ENCODE assay signal across 23 mouse cellular contexts in the genomic region with DNA sequence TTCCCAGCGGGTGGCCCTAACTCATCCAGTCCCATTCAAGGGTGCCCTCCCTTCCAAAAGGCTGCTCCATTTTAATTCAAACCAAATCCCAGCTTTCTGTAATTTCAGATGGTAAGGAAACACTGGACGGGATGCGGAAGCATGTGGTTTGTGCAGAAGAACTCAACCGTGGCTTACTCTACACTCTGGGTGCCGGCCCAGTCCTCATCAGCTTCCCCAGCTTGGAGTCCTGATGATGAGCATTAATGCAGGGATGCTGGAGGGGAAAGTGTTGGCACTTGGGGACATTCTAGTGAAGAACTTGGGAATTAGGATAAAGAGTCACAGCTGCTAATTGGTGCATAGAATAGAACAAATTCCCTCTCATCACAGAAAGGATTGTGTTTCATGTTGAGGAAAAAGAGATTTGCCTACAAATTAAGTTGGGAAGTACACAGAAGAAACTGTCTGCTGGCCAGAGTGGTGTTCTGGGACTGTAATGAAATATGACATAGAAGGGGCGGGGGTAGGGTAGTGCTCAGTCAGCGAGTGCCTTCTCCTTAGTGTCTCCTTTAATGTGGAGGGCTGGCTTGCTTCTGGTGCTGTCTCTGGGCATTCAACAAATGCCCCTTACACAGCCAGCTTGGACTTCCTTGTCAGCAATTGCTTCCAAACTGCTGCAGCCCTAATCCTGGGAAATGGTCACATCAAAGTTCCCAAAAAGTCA.
A peak's percentile ranks its signal among the peaks of the same experiment; 100 is the strongest.
DNase-seq lines count a peak whose midpoint lies in the region; ATAC-seq lines count a peak whose summit lies in the region.
"Had no signal": no experiment of that assay in that cellular context is flagged by ENCODE, and none has a peak within 500 bp of the region (broad histone marks: within the 10 kb centered on the region; RNA-seq: fewer than 3 reads in every experiment).

No protein-coding gene starts in this region.

- no peak overlapping the region for H3K27ac ChIP-seq in embryonic facial prominence, embryonic 11.5 days (replicated peaks; ENCODE audit: low read depth, low read length)
- no peak overlapping the region for H3K27ac ChIP-seq in embryonic facial prominence, embryonic 10.5 days (replicated peaks)
- H3K27ac ChIP-seq in hindbrain, embryonic 13.5 days = no peak overlapping the region
- H3K27ac ChIP-seq in hindbrain, embryonic 16.5 days (ENCODE audit: low read depth, low read length) = no peak overlapping the region
- H3K27ac ChIP-seq: heart, embryonic 10.5 days; hindbrain, embryonic 15.5 days; intestine, embryonic 15.5 days; limb, embryonic 12.5 days; midbrain, embryonic 12.5 days; neural tube, embryonic 15.5 days had no signal

- no peaks in the 10 kb centered on the region for H3K36me3 ChIP-seq in embryonic facial prominence, embryonic 11.5 days (replicated peaks; ENCODE audit: control insufficient read depth, insufficient read depth, low read depth, low read length)
- no peaks in the 10 kb centered on the region for H3K36me3 ChIP-seq in embryonic facial prominence, embryonic 10.5 days (replicated peaks)
- H3K36me3 ChIP-seq in hindbrain, embryonic 13.5 days = no peaks in the 10 kb centered on the region
- no peaks in the 10 kb centered on the region for H3K36me3 ChIP-seq in hindbrain, embryonic 16.5 days (ENCODE audit: control insufficient read depth, insufficient read depth, low read length)
- H3K36me3 ChIP-seq: heart, embryonic 10.5 days; hindbrain, embryonic 15.5 days; intestine, embryonic 15.5 days; limb, embryonic 12.5 days; midbrain, embryonic 12.5 days; neural tube, embryonic 15.5 days had no signal

- 64% methylated on average over 7 of the region's 7 CpGs for WGBS in embryonic facial prominence, embryonic 11.5 days
- 82% methylated on average over 7 of the region's 7 CpGs for WGBS in embryonic facial prominence, embryonic 10.5 days
- WGBS in hindbrain, embryonic 13.5 days = 85% methylated on average over 7 of the region's 7 CpGs
- 79% methylated on average over 7 of the region's 7 CpGs for WGBS in hindbrain, embryonic 16.5 days

- H3K4me1 ChIP-seq in embryonic facial prominence, embryonic 11.5 days (ENCODE audit: control insufficient read depth, insufficient read depth, low read length) = no peaks in the 10 kb centered on the region
- peaks cover 12% of the 10 kb centered on the region for H3K4me1 ChIP-seq in embryonic facial prominence, embryonic 10.5 days
- H3K4me1 ChIP-seq in hindbrain, embryonic 13.5 days (replicated peaks) = no peaks in the 10 kb centered on the region
- no peaks in the 10 kb centered on the region for H3K4me1 ChIP-seq in hindbrain, embryonic 16.5 days (ENCODE audit: control insufficient read depth, insufficient read depth, low read depth, low read length)
- H3K4me1 ChIP-seq: heart, embryonic 10.5 days; hindbrain, embryonic 15.5 days; intestine, embryonic 15.5 days; midbrain, embryonic 12.5 days; neural tube, embryonic 15.5 days had no signal

- no peak overlapping the region for H3K9ac ChIP-seq in embryonic facial prominence, embryonic 11.5 days (replicated peaks; ENCODE audit: low read length)
- no peak overlapping the region for H3K9ac ChIP-seq in hindbrain, embryonic 13.5 days
- H3K9ac ChIP-seq in hindbrain, embryonic 16.5 days (ENCODE audit: low read depth, low read length) = no peak overlapping the region
- H3K9ac ChIP-seq: hindbrain, embryonic 15.5 days; intestine, embryonic 15.5 days; limb, embryonic 12.5 days; midbrain, embryonic 12.5 days; neural tube, embryonic 15.5 days had no signal

- intact Hi-C loops in gastrocnemius, postnatal 36 days (cut with DNase I) = no loop called here

- H3K4me2 ChIP-seq in embryonic facial prominence, embryonic 11.5 days (ENCODE audit: low read depth, low read length) = no peak overlapping the region
- H3K4me2 ChIP-seq in hindbrain, embryonic 13.5 days = no peak overlapping the region
- no peak overlapping the region for H3K4me2 ChIP-seq in hindbrain, embryonic 16.5 days (ENCODE audit: low read length)
- H3K4me2 ChIP-seq: hindbrain, embryonic 15.5 days; intestine, embryonic 15.5 days; limb, embryonic 12.5 days; liver, embryonic 11.5 days; midbrain, embryonic 12.5 days; neural tube, embryonic 15.5 days had no signal

- no peak for ATAC-seq in embryonic facial prominence, embryonic 11.5 days (replicated peaks; ENCODE audit: insufficient number of reproducible peaks, low FRiP score, low TSS enrichment, low read depth)
- peak; percentile 46; the same call in 1 of the 2 replicates for ATAC-seq in hindbrain, embryonic 13.5 days (ENCODE audit: low FRiP score)
- no peak for ATAC-seq in hindbrain, embryonic 16.5 days
- ATAC-seq: intestine, embryonic 15.5 days had no signal

- H3K27me3 ChIP-seq in embryonic facial prominence, embryonic 11.5 days (ENCODE audit: control insufficient read depth, insufficient read depth, low read length) = no peaks in the 10 kb centered on the region
- no peaks in the 10 kb centered on the region for H3K27me3 ChIP-seq in embryonic facial prominence, embryonic 10.5 days (replicated peaks; ENCODE audit: low read depth, poor library complexity, severe bottlenecking)
- no peaks in the 10 kb centered on the region for H3K27me3 ChIP-seq in hindbrain, embryonic 13.5 days
- H3K27me3 ChIP-seq in hindbrain, embryonic 16.5 days (replicated peaks; ENCODE audit: control insufficient read depth, insufficient read depth, low read length) = no peaks in the 10 kb centered on the region
- H3K27me3 ChIP-seq: hindbrain, embryonic 15.5 days; intestine, embryonic 15.5 days; limb, embryonic 12.5 days; midbrain, embryonic 12.5 days; neural tube, embryonic 15.5 days had no signal

- no peak overlapping the region for H3K4me3 ChIP-seq in embryonic facial prominence, embryonic 11.5 days (ENCODE audit: low read depth, low read length)
- no peak overlapping the region for H3K4me3 ChIP-seq in embryonic facial prominence, embryonic 10.5 days
- H3K4me3 ChIP-seq in hindbrain, embryonic 13.5 days = no peak overlapping the region
- H3K4me3 ChIP-seq in hindbrain, embryonic 16.5 days (ENCODE audit: low read length) = no peak overlapping the region
- H3K4me3 ChIP-seq: heart, embryonic 10.5 days; hindbrain, embryonic 15.5 days; intestine, embryonic 15.5 days; limb, embryonic 12.5 days; midbrain, embryonic 12.5 days; neural tube, embryonic 15.5 days had no signal

- H3K9me3 ChIP-seq in embryonic facial prominence, embryonic 11.5 days (replicated peaks; ENCODE audit: control insufficient read depth, low read length) = no peaks in the 10 kb centered on the region
- no peaks in the 10 kb centered on the region for H3K9me3 ChIP-seq in embryonic facial prominence, embryonic 10.5 days
- no peaks in the 10 kb centered on the region for H3K9me3 ChIP-seq in hindbrain, embryonic 13.5 days
- no peaks in the 10 kb centered on the region for H3K9me3 ChIP-seq in hindbrain, embryonic 16.5 days (ENCODE audit: control insufficient read depth, low read length)
- H3K9me3 ChIP-seq: heart, embryonic 10.5 days; hindbrain, embryonic 15.5 days; intestine, embryonic 15.5 days; limb, embryonic 12.5 days; midbrain, embryonic 12.5 days; neural tube, embryonic 15.5 days had no signal

- peak; percentile 6 for DNase-seq in embryonic facial prominence, embryonic 11.5 days (ENCODE audit: low spot score)
- DNase-seq in embryonic facial prominence, embryonic 10.5 days (ENCODE audit: low spot score) = no peak
- peak; percentile 2 to 9 for DNase-seq in layer of hippocampus, adult 18-20 months (ENCODE audit: low spot score in 2 of 2)
- DNase-seq in layer of hippocampus, adult 9-10 months (ENCODE audit: low spot score) = no peak
- peak; percentile 17 to 37 for DNase-seq in layer of hippocampus, postnatal 14 days (ENCODE audit: low spot score in 2 of 2)
- DNase-seq in gastrocnemius, postnatal 36 days = no peak
- DNase-seq: adrenal gland, postnatal 10 days; cerebellum, adult 2 months; cerebellum, postnatal 25 days; heart, postnatal 4 days; kidney, postnatal 10 days; lung, adult 2 months; lung, postnatal 14 days; right cerebral cortex, postnatal 25 days had no signal

Comparison
In these comparisons a context has a peak if more than half of its experiments do, and no peak if none do; other contexts are left out.
1. DNase-seq: peak in embryonic facial prominence, embryonic 11.5 days (single experiment), layer of hippocampus, adult 18-20 months (2 of 2) and layer of hippocampus, postnatal 14 days (2 of 2); none in embryonic facial prominence, embryonic 10.5 days (single experiment), layer of hippocampus, adult 9-10 months (single experiment) and gastrocnemius, postnatal 36 days (0 of 2).